Mouse (Mus musculus) spleen, adult 2 months (tissue): ENCODE data around the gene Tubgcp3.

Experiments
- CTCF ChIP-seq: fragments of 200-500 bp; IDR thresholded peaks from 2 replicates; pipeline ENCODE4 v1.5.1; 2011; ENCODE audit warnings: mild to moderate bottlenecking, inconsistent platforms; ENCODE audit not compliant: insufficient read depth, insufficient read length, insufficient replicate concordance; ENCODE audit errors: extremely low read depth
- POLR2A ChIP-seq: fragments of 200-500 bp; IDR thresholded peaks from 2 replicates; pipeline ENCODE4 v1.6.1; 2011; ENCODE audit warnings: low read depth, low read length, inconsistent platforms

DNA sequence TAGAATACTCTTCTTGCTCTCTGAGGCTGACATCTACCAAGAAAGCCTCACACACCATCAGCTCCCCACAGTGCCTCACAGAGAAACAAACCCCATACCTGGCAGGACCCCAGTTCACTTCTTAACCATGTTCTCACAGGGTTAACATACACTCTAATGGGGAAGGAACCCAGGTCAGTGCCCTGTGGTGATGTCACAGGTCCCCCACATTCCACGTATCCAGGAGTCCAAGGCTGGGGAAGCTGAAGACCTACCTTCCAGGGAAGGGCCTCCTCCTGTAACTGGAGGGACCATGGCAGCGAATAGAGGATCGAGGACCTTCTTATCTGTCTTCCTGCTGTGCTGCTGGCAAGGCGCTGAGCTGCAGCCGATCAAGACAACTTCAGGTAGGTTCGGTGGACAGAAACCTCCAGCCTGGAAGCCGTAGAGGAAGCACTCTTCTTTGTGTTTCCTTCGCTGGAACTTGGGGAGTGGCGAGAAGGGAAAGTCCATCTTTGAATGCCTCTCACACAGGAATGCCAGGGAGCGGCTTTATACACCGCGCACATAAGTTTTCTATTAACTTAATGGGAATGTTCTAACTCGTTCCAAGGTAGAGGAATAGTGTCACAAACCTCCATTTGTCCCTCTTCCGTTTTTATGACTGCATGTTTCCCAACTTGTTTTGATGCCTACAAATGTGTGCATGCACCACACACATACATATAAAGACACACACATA is 99.1 kb downstream of the Tubgcp3 start, which contains the start of gene Spaca7:
- no peak for TF ChIP-seq CTCF
- TF ChIP-seq POLR2A, result no peak
